Mouse (Mus musculus) T-helper 1 cell (primary cell): ENCODE data around the gene Slc5a6.
"Not testable (repeated sequence)": the region's sequence is repeated elsewhere in the genome, so short reads cannot be mapped to it uniquely, and the experiment has no call there.

Experiments
- in situ Hi-C: fragments of 300-600 bp; cut with MboI, MseI; formaldehyde crosslinking; loops from one replicate; pipeline ENCODE4 v1.15.1; 2025; ENCODE audit warnings: high pct_unique_total_duplicates

The Slc5a6 gene

GRCm38 (mm10) chr5:31069810-31070209 is 21.1 kb upstream of the Slc5a6 start:
- in situ Hi-C loops = no loop called here

- in situ Hi-C loops = no loop called here
Observed at GRCm38 (mm10) chr5:31055216-31056140, 6.8 kb upstream of the Slc5a6 start.

- in situ Hi-C loops = no loop called here
Observed at GRCm38 (mm10) chr5:31054261-31055215, 5.8 kb upstream of the Slc5a6 start, which contains the start of gene Cad. Gene Cad (plus strand): TSS chr5:31054780.

- in situ Hi-C loops = not testable (repeated sequence)
Observed at GRCm38 (mm10) chr5:31053728-31054127, 5.0 kb upstream of the Slc5a6 start.

GRCm38 (mm10) chr5:31050427-31050826 is 1.7 kb upstream of the Slc5a6 start:
- in situ Hi-C loops = no loop called here

- in situ Hi-C loops = no loop called here
Observed at GRCm38 (mm10) chr5:31047848-31048762, 619 bp downstream of the Slc5a6 start, which contains the start of gene Atraid. Gene Atraid (plus strand): TSS chr5:31048312.

GRCm38 (mm10) chr5:31047074-31047473 is 1.6 kb downstream of the Slc5a6 start:
- in situ Hi-C loops = no loop called here

GRCm38 (mm10) chr5:31046416-31046815 is 2.3 kb downstream of the Slc5a6 start:
- in situ Hi-C loops = no loop called here

- in situ Hi-C loops = no loop called here
Observed at GRCm38 (mm10) chr5:31038171-31038845, 10.4 kb downstream of the Slc5a6 start.

- in situ Hi-C loops = not testable (repeated sequence)
Observed at GRCm38 (mm10) chr5:31036556-31036955, 12.2 kb downstream of the Slc5a6 start.

- in situ Hi-C loops = no loop called here
Observed at GRCm38 (mm10) chr5:31034669-31035068, 14.1 kb downstream of the Slc5a6 start.

- in situ Hi-C loops = no loop called here
Observed at GRCm38 (mm10) chr5:31031508-31031907, 17.2 kb downstream of the Slc5a6 start.

- in situ Hi-C loops = no loop called here
Observed at GRCm38 (mm10) chr5:31030926-31031325, 17.8 kb downstream of the Slc5a6 start.

GRCm38 (mm10) chr5:31024641-31025040 is 24.1 kb downstream of the Slc5a6 start:
- in situ Hi-C loops = no loop called here

GRCm38 (mm10) chr5:31023254-31023653 is 25.5 kb downstream of the Slc5a6 start:
- in situ Hi-C loops = no loop called here

- in situ Hi-C loops = no loop called here
Observed at GRCm38 (mm10) chr5:31022690-31023089, 26.0 kb downstream of the Slc5a6 start.

- in situ Hi-C loops = not testable (repeated sequence)
Observed at GRCm38 (mm10) chr5:31021790-31022189, 26.9 kb downstream of the Slc5a6 start.

GRCm38 (mm10) chr5:31015913-31016312 is 32.8 kb downstream of the Slc5a6 start:
- in situ Hi-C loops = no loop called here

GRCm38 (mm10) chr5:31012737-31013136 is 36.0 kb downstream of the Slc5a6 start:
- in situ Hi-C loops = no loop called here

- in situ Hi-C loops = loop anchor here (5.0 kb wide), 2 partner anchors 77 to 197 kb away; no protein-coding TSS in a partner anchor
Observed at GRCm38 (mm10) chr5:31004184-31004583, 44.5 kb downstream of the Slc5a6 start.
